ENCODE assay signal across 27 mouse cellular contexts in the genomic region with DNA sequence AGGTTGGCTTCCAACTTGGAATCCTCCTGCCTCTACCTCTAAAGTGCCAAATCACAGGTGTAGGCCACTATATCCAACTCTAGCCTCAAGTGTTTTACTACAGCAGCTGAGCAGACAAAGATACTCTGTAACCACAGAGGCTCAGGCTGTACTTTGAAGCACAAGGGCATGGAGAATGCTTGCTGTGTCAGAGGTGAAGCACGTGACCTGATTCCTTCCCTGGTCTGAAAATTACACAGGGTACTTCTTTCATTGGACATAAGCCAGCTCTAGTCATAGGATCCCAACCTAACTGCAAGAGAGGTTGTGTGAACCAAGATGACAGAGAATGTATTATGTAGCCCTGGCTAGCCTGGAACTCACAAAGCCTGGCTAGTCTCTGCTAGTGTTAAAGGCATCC. TPM values are rescaled to one million over a fixed set of nuclear protein-coding genes. Genes with fewer than 3 reads are reported as not detected.
DNase-seq lines count a peak whose midpoint lies in the region; ATAC-seq and TF ChIP-seq lines count a peak whose summit lies in the region.
"Had no signal": no experiment of that assay in that cellular context is flagged by ENCODE, and none has a peak within 500 bp of the region (broad histone marks: within the 10 kb centered on the region; RNA-seq: fewer than 3 reads in every experiment).

No protein-coding gene starts in this region.

- H3K9ac ChIP-seq in kidney, embryonic 14.5 days (ENCODE audit: low read depth, low read length), result no peak overlapping the region
- H3K9ac ChIP-seq: embryonic facial prominence, embryonic 13.5 days; forebrain, embryonic 12.5 days; forebrain, embryonic 15.5 days; heart, embryonic 12.5 days; heart, embryonic 15.5 days; hindbrain, embryonic 13.5 days had no signal

- TF ChIP-seq POLR2A in kidney, adult 2 months (IDR thresholded peaks at IDR 0.05; ENCODE audit: low read depth, low read length), result no peak

- H3K27me3 ChIP-seq in kidney, adult 2 months (replicated peaks; ENCODE audit: control insufficient read depth, insufficient read depth, low read length), result no peaks in the 10 kb centered on the region
- no peaks in the 10 kb centered on the region for H3K27me3 ChIP-seq in kidney, embryonic 14.5 days (ENCODE audit: control insufficient read depth, insufficient read depth, low read length)
- H3K27me3 ChIP-seq: embryonic facial prominence, embryonic 13.5 days; forebrain, embryonic 12.5 days; forebrain, embryonic 15.5 days; heart, embryonic 12.5 days; heart, embryonic 15.5 days; hindbrain, embryonic 13.5 days had no signal

- peaks cover 9% of the 10 kb centered on the region; the same call in 1 of the 2 replicates for H3K4me1 ChIP-seq in kidney, adult 2 months (ENCODE audit: control insufficient read depth, insufficient read depth, low read length)
- H3K4me1 ChIP-seq in kidney, embryonic 14.5 days (ENCODE audit: control insufficient read depth, insufficient read depth, low read length), result 0 out of 2 replicates have a peak, but pooled peaks cover 4% of the 10 kb centered on the region
- peaks cover 7% of the 10 kb centered on the region for H3K4me1 ChIP-seq in brown adipose tissue, adult 24 weeks (ENCODE audit: control insufficient read depth, insufficient read depth, insufficient read length, low read length)
- H3K4me1 ChIP-seq: forebrain, embryonic 12.5 days; hindbrain, embryonic 10.5 days; hindbrain, embryonic 13.5 days had no signal

- H3K36me3 ChIP-seq in kidney, adult 2 months (ENCODE audit: control insufficient read depth, insufficient read depth, low read length), result no peaks in the 10 kb centered on the region
- no peaks in the 10 kb centered on the region for H3K36me3 ChIP-seq in kidney, embryonic 14.5 days (ENCODE audit: control insufficient read depth, insufficient read depth, low read length)
- H3K36me3 ChIP-seq: embryonic facial prominence, embryonic 10.5 days; embryonic facial prominence, embryonic 13.5 days; forebrain, embryonic 12.5 days; forebrain, embryonic 15.5 days; heart, embryonic 12.5 days; heart, embryonic 15.5 days; hindbrain, embryonic 10.5 days; hindbrain, embryonic 13.5 days had no signal

- H3K27ac ChIP-seq in kidney, adult 2 months (ENCODE audit: insufficient read depth, low read depth, low read length), result no peak overlapping the region
- H3K27ac ChIP-seq in kidney, embryonic 14.5 days (ENCODE audit: low read depth, low read length), result no peak overlapping the region
- H3K27ac ChIP-seq in brown adipose tissue, adult 24 weeks (replicated peaks; ENCODE audit: low read depth, low read length), result peak overlapping the region; percentile 93
- H3K27ac ChIP-seq: embryonic facial prominence, embryonic 10.5 days; embryonic facial prominence, embryonic 13.5 days; forebrain, embryonic 12.5 days; forebrain, embryonic 15.5 days; heart, embryonic 15.5 days; hindbrain, embryonic 10.5 days; hindbrain, embryonic 13.5 days had no signal

- no peak for TF ChIP-seq CTCF in kidney, adult 2 months (conservative IDR thresholded peaks at IDR 0.05; ENCODE audit: insufficient read depth, insufficient read length, low read depth, low read length)

- H3K4me2 ChIP-seq in kidney, embryonic 14.5 days (replicated peaks; ENCODE audit: low read depth, low read length), result no peak overlapping the region
- H3K4me2 ChIP-seq: embryonic facial prominence, embryonic 13.5 days; forebrain, embryonic 12.5 days; forebrain, embryonic 15.5 days; heart, embryonic 12.5 days; heart, embryonic 15.5 days; hindbrain, embryonic 13.5 days had no signal

- 47% methylated on average over 1 of the region's 1 CpGs for WGBS in kidney, adult 2 months
- WGBS in kidney, embryonic 14.5 days, result 89% methylated on average over 1 of the region's 1 CpGs

- DNase-seq in kidney, adult 2 months, result peak; percentile 64
- no peak for DNase-seq in kidney, postnatal 14 days
- peak; percentile 30 to 42 for DNase-seq in kidney, postnatal 25 days
- peak; percentile 50 to 60 for DNase-seq in kidney, postnatal 36 days
- DNase-seq: adrenal gland, adult 2 months; adrenal gland, postnatal 14 days; cerebellum, adult 11-12 months; cerebellum, adult 8-10 months; cerebellum, postnatal 10 days; cerebellum, postnatal 36 days; embryo, embryonic 11 days; gastrocnemius, postnatal 25 days; heart, adult 18-20 months; heart, postnatal 10 days; heart, postnatal 36 days had no signal

- no peak overlapping the region for H3K4me3 ChIP-seq in kidney, adult 2 months (ENCODE audit: insufficient read depth, low read depth, low read length)
- no peak overlapping the region for H3K4me3 ChIP-seq in kidney, embryonic 14.5 days (ENCODE audit: low read length)
- H3K4me3 ChIP-seq in brown adipose tissue, adult 24 weeks (ENCODE audit: insufficient read depth, low read depth, low read length), result no peak overlapping the region
- H3K4me3 ChIP-seq: embryonic facial prominence, embryonic 10.5 days; embryonic facial prominence, embryonic 13.5 days; erythroblast, embryonic 14.5 days; forebrain, embryonic 12.5 days; forebrain, embryonic 15.5 days; heart, embryonic 12.5 days; heart, embryonic 15.5 days; hindbrain, embryonic 10.5 days; hindbrain, embryonic 13.5 days had no signal

- no peak for ATAC-seq in kidney, embryonic 14.5 days (ENCODE audit: low FRiP score, low TSS enrichment)
- ATAC-seq: CD4-positive, CD25-positive, alpha-beta regulatory T cell, adult 4 months; forebrain, embryonic 15.5 days had no signal

- no peaks in the 10 kb centered on the region for H3K9me3 ChIP-seq in kidney, embryonic 14.5 days (ENCODE audit: control insufficient read depth, low read length)
- H3K9me3 ChIP-seq: embryonic facial prominence, embryonic 10.5 days; embryonic facial prominence, embryonic 13.5 days; forebrain, embryonic 12.5 days; forebrain, embryonic 15.5 days; heart, embryonic 12.5 days; heart, embryonic 15.5 days; hindbrain, embryonic 10.5 days; hindbrain, embryonic 13.5 days had no signal

RNA-seq across cellular contexts. Expression of a gene that starts 24.4 kb away (rescaled TPM):
- 18.3 and 23.1 TPM in 2 replicates for polyA plus RNA-seq in kidney, adult 2 months (2012; rRNA removed)
- 34.1 and 55.2 TPM in 2 replicates for polyA plus RNA-seq in kidney, embryonic 14.5 days (2014; fragmentation: Nextera tagmentation; extraction: Ambion mirVana)
- polyA plus RNA-seq in brown adipose tissue, adult 24 weeks (2012; ENCODE audit: insufficient read depth, insufficient read length, missing spikeins), result 185 and 208 TPM in 2 replicates
